In the genomic region with DNA sequence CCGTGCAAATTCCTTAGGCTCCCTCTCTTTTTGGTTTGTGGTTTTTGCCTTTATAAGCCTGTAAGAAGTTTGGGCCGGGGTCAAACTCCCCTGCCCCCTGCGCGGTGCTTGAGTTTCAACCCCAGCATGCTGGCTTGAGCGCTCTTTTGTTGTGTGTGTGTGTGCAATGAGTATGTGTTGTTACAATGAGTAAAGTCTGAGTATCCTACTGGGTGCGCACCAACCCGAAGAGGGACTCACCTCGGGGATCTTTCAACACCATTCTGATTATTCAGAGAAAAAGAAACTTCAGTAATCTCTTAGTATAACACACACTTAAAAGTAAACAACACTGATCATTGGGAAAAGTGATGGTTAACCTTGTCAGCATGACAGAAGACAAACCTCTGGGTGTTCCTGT, we compare ENCODE assay signal across 16 mouse cellular contexts. TPM values are rescaled to one million over a fixed set of nuclear protein-coding genes. Genes with fewer than 3 reads are reported as not detected.
"Had no signal": no experiment of that assay in that cellular context is flagged by ENCODE, and none has a peak within 500 bp of the region (broad histone marks: within the 10 kb centered on the region; RNA-seq: fewer than 3 reads in every experiment).

No protein-coding gene starts in this region.

- DNase-seq: left cerebral cortex, postnatal 4 days; lung, adult 18-20 months; midbrain, embryonic 14.5 days; right cerebral cortex, adult 18-20 months; right cerebral cortex, postnatal 25 days; thymus, postnatal 4 days had no signal

- H3K36me3 ChIP-seq: intestine, embryonic 15.5 days; limb, embryonic 13.5 days; neural tube, embryonic 15.5 days had no signal

- H3K27me3 ChIP-seq: intestine, embryonic 15.5 days; limb, embryonic 13.5 days; neural tube, embryonic 15.5 days had no signal

- H3K27ac ChIP-seq: intestine, embryonic 15.5 days; limb, embryonic 13.5 days; liver, embryonic 14.5 days; neural tube, embryonic 15.5 days had no signal

- H3K9ac ChIP-seq: intestine, embryonic 15.5 days; limb, embryonic 13.5 days; liver, embryonic 14.5 days; neural tube, embryonic 15.5 days had no signal

- H3K9me3 ChIP-seq: intestine, embryonic 15.5 days; limb, embryonic 13.5 days; neural tube, embryonic 15.5 days had no signal

- H3K4me1 ChIP-seq: intestine, embryonic 15.5 days; neural tube, embryonic 15.5 days had no signal

- H3K4me2 ChIP-seq: intestine, embryonic 15.5 days; limb, embryonic 13.5 days; neural tube, embryonic 15.5 days had no signal

- H3K4me3 ChIP-seq: intestine, embryonic 15.5 days; limb, embryonic 13.5 days; myocyte; neural tube, embryonic 15.5 days had no signal

RNA-seq across cellular contexts. Expression of gene Gm1527, which starts 49.2 kb away (rescaled TPM):
- polyA plus RNA-seq: intestine, embryonic 15.5 days; limb, embryonic 13.5 days; liver, adult 2 months; liver, embryonic 14.5 days; lung, embryonic 16.5 days; midbrain, embryonic 14.5 days; myocyte; neural tube, embryonic 11.5 days; neural tube, embryonic 15.5 days; small intestine, adult 2 months; stomach, embryonic 16.5 days had no signal
